In the genomic region with DNA sequence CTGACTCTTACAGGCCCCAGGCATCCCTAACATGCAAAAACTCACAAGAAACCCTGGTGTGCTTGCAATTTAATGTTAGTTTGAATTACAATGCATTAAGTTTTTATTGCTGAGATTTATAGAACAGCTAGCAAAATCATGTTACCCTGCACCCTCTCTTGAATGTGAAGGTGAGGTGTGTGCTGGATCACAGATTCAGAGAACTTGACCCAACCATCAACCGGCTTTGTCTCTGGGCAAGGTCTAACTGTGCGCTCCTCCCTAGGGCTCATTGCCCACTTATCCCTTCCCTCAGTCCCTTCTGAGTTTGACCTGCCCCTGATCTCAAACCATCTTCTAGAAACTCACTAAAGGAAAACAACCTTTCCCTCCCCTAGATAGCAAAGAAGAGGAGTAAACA, we compare ENCODE assay signal across 8 mouse cellular contexts. TPM values are rescaled to one million over a fixed set of nuclear protein-coding genes. Genes with fewer than 3 reads are reported as not detected.
DNase-seq lines count a peak whose midpoint lies in the region; ATAC-seq and TF ChIP-seq lines count a peak whose summit lies in the region.

No protein-coding gene starts in this region.

- intact Hi-C loops in left cerebral cortex, postnatal 36 days (cut with DNase I), result no loop called here

- peak overlapping the region; percentile 100 for H3K27ac ChIP-seq in heart, embryonic 11.5 days (ENCODE audit: low read depth, low read length)
- H3K27ac ChIP-seq in embryonic facial prominence, embryonic 11.5 days (replicated peaks; ENCODE audit: low read depth, low read length), result no peak overlapping the region
- peak overlapping the region; percentile 83 for H3K27ac ChIP-seq in heart, postnatal 0 days (ENCODE audit: low read depth)
- no peak overlapping the region for H3K27ac ChIP-seq in midbrain, embryonic 15.5 days

- peak overlapping the region; percentile 81 for H3K4me2 ChIP-seq in heart, embryonic 11.5 days
- peak overlapping the region; percentile 14; the same call in 1 of the 2 replicates for H3K4me2 ChIP-seq in embryonic facial prominence, embryonic 11.5 days (ENCODE audit: low read depth, low read length)
- H3K4me2 ChIP-seq in heart, postnatal 0 days (ENCODE audit: low read depth, low read length), result peak overlapping the region; percentile 98
- H3K4me2 ChIP-seq in midbrain, embryonic 15.5 days, result 0 out of 2 replicates have a peak overlapping the region, but pooled peaks have one; percentile 95

- peak overlapping the region; percentile 70; the same call in 1 of the 2 replicates for H3K4me3 ChIP-seq in heart, embryonic 11.5 days (ENCODE audit: low read depth, low read length)
- H3K4me3 ChIP-seq in embryonic facial prominence, embryonic 11.5 days (ENCODE audit: low read depth, low read length), result no peak overlapping the region
- H3K4me3 ChIP-seq in heart, postnatal 0 days (ENCODE audit: low read depth, low read length), result no peak overlapping the region; the same call in 1 of the 2 replicates
- H3K4me3 ChIP-seq in midbrain, embryonic 15.5 days, result no peak overlapping the region

- H3K36me3 ChIP-seq in heart, embryonic 11.5 days (ENCODE audit: control insufficient read depth, insufficient read depth, low read length), result peaks cover 2% of the 10 kb centered on the region; the same call in 1 of the 2 replicates
- no peaks in the 10 kb centered on the region for H3K36me3 ChIP-seq in embryonic facial prominence, embryonic 11.5 days (replicated peaks; ENCODE audit: control insufficient read depth, insufficient read depth, low read depth, low read length)
- 0 out of 2 replicates have a peak, but pooled peaks cover 6% of the 10 kb centered on the region for H3K36me3 ChIP-seq in heart, postnatal 0 days (replicated peaks; ENCODE audit: control insufficient read depth, insufficient read depth, low read length)
- H3K36me3 ChIP-seq in midbrain, embryonic 15.5 days (replicated peaks), result no peaks in the 10 kb centered on the region

- H3K27me3 ChIP-seq in heart, embryonic 11.5 days (ENCODE audit: control insufficient read depth, insufficient read depth, low read length), result no peaks in the 10 kb centered on the region
- peaks cover 12% of the 10 kb centered on the region for H3K27me3 ChIP-seq in embryonic facial prominence, embryonic 11.5 days (ENCODE audit: control insufficient read depth, insufficient read depth, low read length)
- no peaks in the 10 kb centered on the region for H3K27me3 ChIP-seq in heart, postnatal 0 days (ENCODE audit: control insufficient read depth, insufficient read depth, low read length)
- peaks cover 24% of the 10 kb centered on the region; the same call in 1 of the 2 replicates for H3K27me3 ChIP-seq in midbrain, embryonic 15.5 days (replicated peaks)

- 44% methylated on average over 2 of the region's 2 CpGs for WGBS in heart, embryonic 11.5 days (ENCODE audit: insufficient replicate concordance)
- 11% methylated on average over 2 of the region's 2 CpGs for WGBS in embryonic facial prominence, embryonic 11.5 days
- 35% methylated on average over 2 of the region's 2 CpGs for WGBS in heart, postnatal 0 days
- WGBS in midbrain, embryonic 15.5 days, result 18% methylated on average over 2 of the region's 2 CpGs

- H3K9ac ChIP-seq in heart, embryonic 11.5 days (ENCODE audit: low read depth, low read length), result peak overlapping the region; percentile 63
- no peak overlapping the region for H3K9ac ChIP-seq in embryonic facial prominence, embryonic 11.5 days (replicated peaks; ENCODE audit: low read length)
- peak overlapping the region; percentile 9; the same call in 1 of the 2 replicates for H3K9ac ChIP-seq in heart, postnatal 0 days (replicated peaks; ENCODE audit: low read depth, low read length)
- no peak overlapping the region for H3K9ac ChIP-seq in midbrain, embryonic 15.5 days

- TF ChIP-seq CTCF in heart, postnatal 0 days (IDR thresholded peaks at IDR 0.05; ENCODE audit: low read depth), result no peak

- no peak for ATAC-seq in heart, embryonic 11.5 days (replicated peaks; ENCODE audit: insufficient number of reproducible peaks, low FRiP score, low TSS enrichment)
- no peak for ATAC-seq in embryonic facial prominence, embryonic 11.5 days (replicated peaks; ENCODE audit: insufficient number of reproducible peaks, low FRiP score, low TSS enrichment, low read depth)
- no peak for ATAC-seq in heart, postnatal 0 days (ENCODE audit: insufficient read depth, low read depth)
- no peak for ATAC-seq in midbrain, embryonic 15.5 days (replicated peaks)

- TF ChIP-seq EP300 in heart, postnatal 0 days (IDR thresholded peaks at IDR 0.05; ENCODE audit: low read depth), result no peak

- peaks cover 46% of the 10 kb centered on the region for H3K4me1 ChIP-seq in heart, embryonic 11.5 days (ENCODE audit: control insufficient read depth, insufficient read depth, low read length)
- H3K4me1 ChIP-seq in embryonic facial prominence, embryonic 11.5 days (ENCODE audit: control insufficient read depth, insufficient read depth, low read length), result peaks cover 6% of the 10 kb centered on the region
- peaks cover 35% of the 10 kb centered on the region for H3K4me1 ChIP-seq in heart, postnatal 0 days (ENCODE audit: control insufficient read depth, insufficient read depth)
- peaks cover 47% of the 10 kb centered on the region for H3K4me1 ChIP-seq in midbrain, embryonic 15.5 days

- DNase-seq in heart, postnatal 4 days, result no peak
- no peak for DNase-seq in embryonic facial prominence, embryonic 11.5 days (ENCODE audit: low spot score)
- no peak for DNase-seq in heart, postnatal 0 days (ENCODE audit: low spot score)
- no peak for DNase-seq in left cerebral cortex, adult 11 months (ENCODE audit: low spot score)
- DNase-seq in left cerebral cortex, adult 8-10 months (ENCODE audit: low spot score in 2 of 2), result no peak
- DNase-seq in left cerebral cortex, postnatal 36 days (ENCODE audit: low spot score in 2 of 2), result no peak

- H3K9me3 ChIP-seq in heart, embryonic 11.5 days (replicated peaks; ENCODE audit: control insufficient read depth, low read length), result no peaks in the 10 kb centered on the region
- no peaks in the 10 kb centered on the region for H3K9me3 ChIP-seq in embryonic facial prominence, embryonic 11.5 days (replicated peaks; ENCODE audit: control insufficient read depth, low read length)
- no peaks in the 10 kb centered on the region for H3K9me3 ChIP-seq in heart, postnatal 0 days (replicated peaks; ENCODE audit: control insufficient read depth, low read length)
- H3K9me3 ChIP-seq in midbrain, embryonic 15.5 days, result no peaks in the 10 kb centered on the region

RNA-seq across cellular contexts. Expression of a gene that starts 6.8 kb away (rescaled TPM):
- polyA plus RNA-seq in heart, embryonic 11.5 days (2014; fragmentation: Nextera tagmentation; extraction: Ambion mirVana), result 72.8 and 89.0 TPM in 2 replicates
- total RNA-seq in heart, postnatal 4 days (2021), result 10 to 100 TPM; 37.8 to 41.6 TPM
- 89.8 and 91.2 TPM in 2 replicates for polyA plus RNA-seq in embryonic facial prominence, embryonic 11.5 days (2014; fragmentation: Nextera tagmentation; extraction: Ambion mirVana)
- total RNA-seq in heart, postnatal 0 days (2014; rRNA removed; ENCODE audit: low replicate concordance), result 24.8 and 34.8 TPM in 2 replicates
- 35.4 and 36.5 TPM in 2 replicates for polyA plus RNA-seq in heart, postnatal 0 days (2015; fragmentation: Nextera tagmentation; extraction: Ambion mirVana)
- polyA plus RNA-seq in midbrain, embryonic 15.5 days (2015; fragmentation: Nextera tagmentation; extraction: Ambion mirVana), result 38.5 and 43.1 TPM in 2 replicates
- total RNA-seq in left cerebral cortex, adult 8-10 months (2022), result 10 to 100 TPM in 1 of 4 experiments, 1 to 10 TPM in 3; 6.9 to 10.6 (median 7.7) TPM
- total RNA-seq in left cerebral cortex, postnatal 36 days (2021), result 1 to 10 TPM; 4.6 to 7.0 TPM

Comparison
In these comparisons a context has a peak if more than half of its experiments do, and no peak if none do; other contexts are left out.
1. H3K27ac ChIP-seq: peak in heart, embryonic 11.5 days (single experiment) and heart, postnatal 0 days (single experiment); none in embryonic facial prominence, embryonic 11.5 days (single experiment) and midbrain, embryonic 15.5 days (single experiment).
2. H3K4me2 ChIP-seq: peak in every context shown above with its lines; median percentile 98 in heart, postnatal 0 days; 95 in midbrain, embryonic 15.5 days; 81 in heart, embryonic 11.5 days; 14 in embryonic facial prominence, embryonic 11.5 days.
3. H3K9ac ChIP-seq: peak in heart, embryonic 11.5 days (single experiment) and heart, postnatal 0 days (single experiment); none in embryonic facial prominence, embryonic 11.5 days (single experiment) and midbrain, embryonic 15.5 days (single experiment).